Mouse (Mus musculus): Measurements from ENCODE around the gene Col6a3.

Col6a3 gene

DNA sequence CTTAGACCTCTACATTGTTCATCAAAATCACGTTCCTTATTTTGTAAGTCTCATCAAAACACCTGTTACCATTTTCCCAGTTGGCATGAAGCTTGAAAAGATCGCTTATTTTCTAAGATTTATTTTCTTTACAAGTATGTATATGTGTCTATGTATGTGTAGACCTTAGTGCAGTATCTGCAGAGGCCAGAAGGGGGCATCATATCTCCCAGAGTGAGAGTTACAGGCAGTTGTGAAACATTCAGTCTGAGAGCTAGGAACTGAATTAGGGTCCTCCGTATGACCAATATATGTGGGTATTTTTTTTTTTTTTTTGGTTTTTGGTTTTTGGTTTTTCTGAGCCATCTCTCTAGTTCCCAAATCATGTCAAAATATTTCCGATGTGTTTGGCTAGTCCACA lies 50.4 kb downstream of the Col6a3 start:
- DNase-seq: no peak

- DNase-seq: no peak
These were observed 52.8 kb downstream of the Col6a3 start for GRCm38 (mm10) chr1:90790925-90791324.

GRCm38 (mm10) chr1:90789506-90789905 lies 54.3 kb downstream of the Col6a3 start:
- DNase-seq: no peak

DNA sequence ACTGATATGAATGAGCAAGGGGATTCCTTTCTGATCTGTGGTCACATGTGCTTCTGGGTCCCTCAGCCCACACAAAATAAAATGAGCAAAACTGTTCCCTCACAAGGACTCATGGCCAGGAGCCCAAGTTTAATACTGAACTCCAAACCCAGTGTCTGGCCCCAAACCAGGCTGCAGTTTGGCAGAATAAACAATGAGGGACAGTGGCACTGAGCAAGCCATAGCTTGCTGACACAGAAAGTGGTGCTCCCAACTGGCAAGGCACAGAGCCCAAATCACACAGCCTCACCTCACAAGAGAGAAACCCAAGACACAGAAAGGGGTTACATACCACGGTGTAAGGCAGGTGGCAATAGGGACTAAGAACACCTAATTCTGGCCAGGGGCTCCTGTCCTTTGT lies 63.3 kb downstream of the Col6a3 start:
- DNase-seq: no peak

- DNase-seq: no peak
These were observed 64.7 kb downstream of the Col6a3 start for GRCm38 (mm10) chr1:90779072-90779471.

GRCm38 (mm10) chr1:90775477-90776241 lies 68.1 kb downstream of the Col6a3 start:
- DNase-seq: peak; percentile 36

DNA sequence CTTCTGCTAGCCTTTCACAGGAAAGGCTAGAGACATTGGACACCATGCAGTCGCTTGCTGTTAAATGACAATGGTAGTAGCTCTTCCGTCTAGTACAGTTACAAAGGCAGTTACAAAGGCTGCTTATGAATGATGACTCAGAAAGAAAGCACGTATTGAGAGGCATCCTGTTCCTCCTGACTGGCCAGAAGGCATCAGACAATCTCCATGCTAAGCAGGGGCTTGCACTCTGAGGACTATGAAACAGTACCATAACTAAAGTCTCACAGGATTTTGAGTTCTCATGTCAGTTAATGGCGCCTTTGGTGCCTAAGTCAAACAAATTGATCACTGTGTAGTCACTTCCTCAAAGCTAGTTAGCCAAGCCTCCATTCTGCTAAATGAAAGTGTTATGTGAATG lies 72.6 kb downstream of the Col6a3 start:
- no peak for DNase-seq

GRCm38 (mm10) chr1:90770027-90770426 lies 73.7 kb downstream of the Col6a3 start:
- DNase-seq: no peak

DNA sequence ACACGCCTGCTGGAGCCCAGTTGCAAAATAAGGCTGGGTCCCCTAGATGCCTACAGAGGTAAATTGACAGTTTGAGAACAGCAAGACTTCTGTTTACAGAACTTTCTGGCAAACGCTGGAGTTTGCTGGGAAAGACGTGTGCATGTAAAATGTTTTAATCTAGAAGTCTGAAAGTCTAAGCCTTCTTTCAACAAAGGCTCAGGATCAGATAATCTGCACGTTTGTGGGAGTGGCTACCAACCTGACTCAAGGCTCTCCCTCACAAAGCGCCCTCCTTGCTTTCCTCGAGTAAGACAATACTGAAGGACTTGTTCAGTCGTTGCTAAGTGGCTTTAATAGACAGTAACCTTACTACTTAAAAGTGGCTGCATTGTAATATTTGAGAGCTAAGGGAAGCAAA lies 74.5 kb downstream of the Col6a3 start:
- no peak for DNase-seq

- peak; percentile 57 for DNase-seq
These were observed 85.6 kb downstream of the Col6a3 start for GRCm38 (mm10) chr1:90758091-90758673.

GRCm38 (mm10) chr1:90753869-90754563 lies 89.8 kb downstream of the Col6a3 start:
- DNase-seq: no peak

DNA sequence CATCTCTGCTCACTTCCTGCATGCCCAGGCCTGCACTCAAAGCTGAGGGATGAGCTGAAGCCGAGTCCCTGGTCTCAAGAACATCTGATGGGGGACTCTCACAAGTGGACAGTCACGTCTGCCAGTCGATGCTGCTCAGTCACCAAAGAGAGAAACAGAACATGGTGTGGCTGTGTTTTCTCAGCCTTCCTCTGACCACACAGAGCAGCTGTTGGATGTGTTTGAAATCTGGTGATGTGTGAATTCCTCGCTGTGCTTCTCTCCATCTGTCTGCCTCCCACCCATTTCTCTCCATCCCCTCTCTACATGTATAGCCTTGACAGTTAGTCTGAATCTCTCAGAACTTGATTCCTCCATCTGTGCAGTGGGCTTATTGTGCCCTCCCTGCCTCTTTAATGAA lies 92.5 kb downstream of the Col6a3 start:
- DNase-seq: no peak

DNA sequence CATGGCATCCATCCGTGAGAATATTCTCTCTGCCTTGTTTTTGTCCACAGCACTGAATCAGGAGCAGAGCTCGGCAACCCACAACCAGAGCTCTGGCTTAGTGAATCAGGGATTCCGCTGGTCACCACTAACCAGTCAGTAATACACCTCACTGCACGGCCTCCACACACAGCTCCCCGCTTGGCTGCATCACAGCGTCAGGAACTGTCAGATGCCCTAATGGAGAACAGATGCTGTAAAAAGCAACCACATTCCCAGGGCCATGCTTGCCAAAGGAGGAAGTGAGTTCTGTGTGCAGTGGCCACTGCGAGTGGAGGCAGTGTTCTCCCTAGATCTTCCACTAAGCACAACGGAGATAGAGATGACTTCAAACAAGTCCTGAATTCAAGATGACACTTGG lies 93.6 kb downstream of the Col6a3 start:
- peak; percentile 54 for DNase-seq

- no peak for DNase-seq
These were observed 95.2 kb downstream of the Col6a3 start for GRCm38 (mm10) chr1:90748544-90748943.

DNA sequence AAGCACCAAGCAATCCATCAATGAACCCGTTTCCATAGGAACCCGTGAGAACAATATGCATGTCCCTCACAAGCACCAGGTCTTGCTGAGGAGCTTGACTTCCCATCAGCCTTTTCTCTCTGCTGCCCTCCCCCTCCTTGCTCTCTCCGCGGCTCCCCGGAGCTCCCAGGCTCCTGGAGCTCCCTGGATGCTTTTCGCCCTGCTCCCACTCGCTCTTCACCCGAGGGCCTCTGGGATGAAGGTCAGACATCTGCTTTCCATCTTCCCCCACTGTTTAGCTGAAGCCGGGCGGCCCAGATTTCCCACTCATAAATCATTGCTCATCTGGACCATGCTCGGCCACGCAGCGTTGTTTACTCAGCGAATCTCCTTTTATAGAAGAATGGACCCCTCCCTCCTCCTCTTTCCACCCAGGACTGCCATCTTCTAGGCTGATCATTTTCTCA lies 99.8 kb downstream of the Col6a3 start:
- DNase-seq: peak; percentile 75

DNA sequence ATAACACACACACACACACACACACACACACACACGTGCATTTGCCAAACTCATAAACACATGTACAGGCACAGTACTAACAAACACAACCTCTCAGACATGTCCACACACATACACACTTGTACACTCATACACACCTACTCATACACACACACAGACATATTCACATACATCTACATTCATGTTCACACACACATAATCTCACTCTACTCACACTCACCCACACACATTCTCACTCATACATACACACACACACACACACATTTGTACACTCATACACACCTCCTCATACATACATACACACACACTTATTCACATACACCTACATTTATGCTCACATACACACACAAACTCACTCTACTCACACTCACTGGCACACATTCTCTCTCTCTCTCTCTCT lies 100.3 kb downstream of the Col6a3 start:
- no peak for DNase-seq

DNA sequence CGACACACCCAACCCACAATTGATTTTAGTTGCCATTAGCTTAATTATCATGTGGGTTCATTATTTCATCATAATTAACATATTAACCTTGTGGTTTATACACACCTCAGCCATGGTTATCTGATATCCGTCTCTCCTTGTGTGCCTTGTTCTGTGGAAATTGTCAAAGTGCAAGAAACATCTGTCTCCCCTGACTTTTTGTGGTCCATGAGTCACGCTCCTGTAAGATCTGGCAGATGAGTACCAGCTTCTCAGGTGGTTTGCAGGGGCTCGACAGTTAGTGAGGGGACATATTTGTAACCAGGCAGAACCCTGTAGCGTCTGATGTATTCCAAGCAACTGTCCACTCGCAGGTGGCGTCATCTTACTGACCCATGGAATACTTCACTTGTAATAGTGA lies 101.1 kb downstream of the Col6a3 start:
- DNase-seq: no peak

GRCm38 (mm10) chr1:90740216-90741170 lies 103.3 kb downstream of the Col6a3 start:
- DNase-seq: no peak

GRCm38 (mm10) chr1:90738913-90739312 lies 104.9 kb downstream of the Col6a3 start:
- DNase-seq: no peak

GRCm38 (mm10) chr1:90729466-90729865 lies 114.3 kb downstream of the Col6a3 start:
- no peak for DNase-seq

- peak; percentile 35 for DNase-seq
These were observed 120.0 kb downstream of the Col6a3 start for GRCm38 (mm10) chr1:90723754-90724153.

DNA sequence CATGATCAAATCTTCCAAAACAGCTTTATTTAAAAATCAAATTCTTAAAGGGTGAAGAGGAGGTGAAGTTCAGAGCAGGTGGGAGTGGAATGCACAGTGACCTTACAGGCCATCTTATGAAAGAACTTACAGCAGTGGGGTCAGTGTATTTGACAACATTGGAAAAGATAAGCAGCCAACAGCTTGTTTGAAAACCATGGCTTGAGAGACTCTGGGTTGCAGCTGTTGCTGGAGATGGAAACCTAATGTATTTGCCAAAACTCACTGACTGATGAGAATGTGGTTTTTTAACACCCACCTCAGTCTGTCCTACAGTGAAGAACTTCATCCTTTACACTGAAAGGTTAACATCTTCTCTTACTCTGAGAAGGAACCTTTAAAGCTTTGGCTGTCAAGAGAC lies 120.4 kb downstream of the Col6a3 start:
- DNase-seq: peak; percentile 39

- DNase-seq: no peak
These were observed 121.8 kb downstream of the Col6a3 start for GRCm38 (mm10) chr1:90722021-90722420.
